Mouse (Mus musculus) mesoderm, embryonic 11.5 days (tissue): ENCODE results near the gene Gne.

Source experiments
- DNase-seq: peaks from one replicate; pipeline ENCODE4 v3.0.0-alpha.2; 2012; ENCODE audit warnings: low read depth, low spot score

The Gne gene

DNA sequence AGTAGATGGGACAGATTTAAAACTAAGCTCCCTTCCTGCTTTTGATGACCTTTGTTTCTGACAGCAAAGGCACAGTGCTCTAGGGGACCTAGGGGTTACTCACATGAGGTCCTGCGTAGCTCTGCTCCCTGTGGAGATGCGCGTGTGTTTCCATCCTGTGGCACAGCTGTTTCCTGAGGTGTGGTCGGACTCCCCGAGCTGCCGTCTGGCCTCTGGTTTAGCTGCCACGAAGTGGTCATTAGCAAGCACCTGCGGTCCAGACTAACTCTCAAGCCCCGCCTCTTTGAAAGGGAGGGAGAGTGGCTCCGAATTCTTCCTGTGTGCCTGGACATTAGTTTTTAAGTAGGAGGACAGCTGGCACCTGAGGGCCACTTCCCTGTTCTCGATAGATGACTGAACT lies at the start of gene Gne:
Gene Gne (minus strand): TSS at position 233 of the 400 bp plus-strand sequence.
- DNase-seq: no peak

DNA sequence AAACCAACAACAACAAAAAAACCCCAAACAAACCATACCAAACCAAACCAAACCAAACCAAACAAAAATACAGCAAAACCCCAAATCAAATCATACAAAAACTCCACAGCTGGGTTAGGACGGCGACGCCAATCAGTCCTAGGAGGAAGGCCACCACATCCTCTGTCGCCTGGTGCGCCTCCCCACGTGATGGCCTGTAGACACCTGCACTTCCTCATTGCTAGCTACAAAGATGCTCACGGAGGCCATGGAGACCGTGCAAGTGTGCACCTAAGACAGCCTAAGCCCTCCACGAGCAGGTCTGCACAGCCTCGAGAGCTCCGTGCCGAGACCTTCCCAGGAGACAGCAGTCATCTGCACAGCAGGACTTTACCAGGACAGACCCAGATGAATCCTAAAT lies 42.8 kb upstream of the Gne start:
- DNase-seq: no peak

DNA sequence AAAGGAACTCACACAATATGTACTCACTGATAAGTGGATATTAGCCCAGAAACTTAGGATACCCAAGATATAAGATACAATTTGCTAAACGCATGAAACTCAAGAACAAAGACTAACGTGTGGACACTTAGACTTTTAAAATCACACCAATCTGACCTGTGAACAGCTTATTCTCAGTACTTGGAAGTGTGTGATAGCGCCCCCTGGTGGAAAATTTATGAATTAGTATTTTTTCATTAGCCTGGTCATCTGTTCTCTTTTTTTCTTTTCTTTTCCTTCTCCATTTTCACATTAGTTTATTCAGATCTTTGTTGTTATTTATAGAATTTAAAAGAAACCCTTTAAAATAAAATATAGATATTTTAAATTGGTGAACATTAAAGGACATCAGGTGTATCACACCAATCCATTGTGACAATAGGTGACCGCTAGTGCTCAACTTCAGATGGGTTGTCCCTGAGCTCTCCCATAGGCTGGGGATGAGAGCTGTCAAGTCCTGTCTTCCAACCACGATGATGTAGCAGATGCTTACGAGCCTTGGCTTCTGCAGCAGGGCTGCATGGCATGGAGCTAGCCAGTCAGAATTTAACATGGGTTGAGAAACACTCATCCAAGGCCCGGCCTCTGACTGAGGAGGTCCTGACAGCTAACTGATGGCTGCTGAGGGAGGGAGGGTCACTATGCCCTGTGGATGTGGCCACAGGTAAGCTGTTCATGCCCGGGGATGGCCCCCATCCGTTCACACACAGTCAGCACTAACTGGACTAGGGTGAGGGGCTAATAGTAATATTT lies 35.6 kb upstream of the Gne start:
- DNase-seq: peak; percentile 70

DNA sequence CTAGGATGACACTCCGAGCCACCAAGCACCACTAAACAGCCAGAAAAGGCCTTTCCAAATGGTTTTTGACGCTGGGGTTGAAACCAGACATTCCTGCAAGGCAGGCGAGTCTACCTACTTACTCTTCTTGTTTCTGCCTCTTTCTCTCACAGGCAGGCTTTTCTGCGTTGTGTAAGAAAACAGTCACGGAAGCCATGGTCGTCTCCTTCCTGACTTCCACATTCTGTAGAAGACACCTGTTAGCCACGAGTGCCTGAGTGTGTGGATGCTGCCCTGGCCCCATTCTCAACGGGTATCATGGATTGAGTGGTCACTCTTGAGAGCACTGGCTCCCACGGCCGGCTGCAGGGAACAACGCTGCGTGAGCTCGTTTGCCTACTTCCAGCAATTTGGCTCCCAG lies 31.1 kb upstream of the Gne start:
- DNase-seq: no peak

DNA sequence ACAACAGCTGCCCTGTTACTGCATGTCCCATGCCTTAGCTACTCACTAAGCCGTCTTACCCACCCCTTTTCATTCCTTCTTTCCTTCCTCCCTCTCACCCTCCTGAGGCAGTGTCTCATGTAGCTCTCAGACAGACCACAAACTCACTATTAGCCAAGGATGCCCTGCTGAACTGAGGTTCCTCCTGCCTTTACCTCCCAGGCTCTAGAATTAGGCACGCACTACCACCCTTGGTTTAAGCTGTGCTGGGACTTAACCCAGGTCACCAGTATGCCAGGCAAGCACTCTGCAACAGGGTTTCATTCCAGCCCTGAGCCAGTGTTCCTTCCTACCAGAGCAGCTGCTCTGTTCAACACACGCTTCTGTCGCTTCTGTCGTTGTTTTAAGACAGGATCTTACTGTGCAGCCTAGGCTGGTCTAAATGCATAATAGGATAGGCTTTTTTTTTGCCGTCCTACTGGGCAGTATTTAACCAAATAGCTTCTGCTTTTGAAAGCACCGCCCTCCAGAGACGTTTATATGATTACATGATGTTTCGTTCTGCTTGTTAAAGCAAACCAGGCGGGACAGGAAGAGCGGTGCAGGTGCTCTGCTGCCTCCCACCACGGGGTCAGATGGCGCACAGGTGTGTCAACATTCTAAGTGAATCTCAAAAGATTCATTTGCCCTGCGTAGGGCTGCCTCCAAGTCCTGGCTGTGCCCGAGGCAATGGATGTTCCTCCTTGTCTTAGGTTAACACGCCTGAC lies 29.6 kb upstream of the Gne start:
- peak; percentile 60 for DNase-seq

DNA sequence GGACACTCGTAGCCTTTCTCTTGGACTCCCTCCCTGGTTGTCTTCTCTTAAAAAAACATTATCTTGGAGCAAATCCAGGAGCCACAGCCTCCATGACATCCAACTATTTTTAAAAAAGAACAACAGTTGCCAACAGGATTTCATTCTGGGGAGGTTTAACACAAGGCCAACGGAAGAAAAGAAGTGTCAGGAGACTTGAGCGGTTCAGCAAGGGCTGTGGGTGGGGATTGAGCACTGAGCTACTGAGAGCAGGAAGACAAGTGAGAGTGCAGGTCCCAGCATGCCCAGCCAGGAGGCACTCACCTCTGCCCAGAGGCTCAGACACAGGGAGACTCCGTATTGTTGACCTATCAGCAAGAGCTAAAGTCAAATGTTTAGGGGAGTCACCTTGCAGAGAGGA lies 28.8 kb upstream of the Gne start:
- DNase-seq: no peak

DNA sequence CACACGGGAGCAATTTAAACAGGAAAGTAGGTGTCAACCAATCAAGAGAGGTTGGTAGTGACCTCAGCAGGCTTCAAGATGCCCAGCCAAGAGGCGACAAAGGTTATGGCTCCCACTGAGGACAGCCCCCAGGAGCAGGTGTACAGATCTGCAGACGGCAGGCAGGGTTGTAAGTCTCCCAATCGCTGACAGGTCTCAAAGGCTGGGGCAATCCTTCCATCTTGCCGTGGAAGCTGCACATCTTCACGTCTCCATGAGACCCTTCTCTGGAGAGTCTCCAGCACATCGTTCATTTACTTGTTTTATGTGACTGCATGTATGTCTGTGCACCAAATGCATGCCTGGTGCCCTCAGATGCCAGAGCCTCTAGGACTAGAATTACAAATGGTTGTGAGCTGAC lies 26.8 kb upstream of the Gne start:
- DNase-seq: no peak

DNA sequence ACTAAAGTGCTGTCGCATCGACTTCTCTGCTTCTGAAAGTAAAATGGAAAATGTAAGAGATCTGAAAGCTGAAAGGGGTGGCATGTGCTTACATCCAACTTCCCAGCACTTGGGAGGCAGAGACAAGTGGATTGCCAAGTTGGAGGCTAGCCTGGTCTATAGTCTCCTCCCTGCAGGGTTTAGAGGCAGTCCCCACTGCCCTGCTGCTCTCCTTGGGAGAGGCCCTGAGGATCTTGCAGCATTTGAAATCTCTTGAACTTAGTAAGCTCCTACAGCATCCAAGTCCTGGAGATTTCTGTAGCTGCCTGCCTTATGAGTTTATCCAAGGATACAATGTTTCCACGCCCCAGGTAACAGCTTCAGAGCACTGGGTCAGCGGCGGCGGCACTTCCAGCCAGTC lies 24.3 kb upstream of the Gne start:
- DNase-seq: no peak

DNA sequence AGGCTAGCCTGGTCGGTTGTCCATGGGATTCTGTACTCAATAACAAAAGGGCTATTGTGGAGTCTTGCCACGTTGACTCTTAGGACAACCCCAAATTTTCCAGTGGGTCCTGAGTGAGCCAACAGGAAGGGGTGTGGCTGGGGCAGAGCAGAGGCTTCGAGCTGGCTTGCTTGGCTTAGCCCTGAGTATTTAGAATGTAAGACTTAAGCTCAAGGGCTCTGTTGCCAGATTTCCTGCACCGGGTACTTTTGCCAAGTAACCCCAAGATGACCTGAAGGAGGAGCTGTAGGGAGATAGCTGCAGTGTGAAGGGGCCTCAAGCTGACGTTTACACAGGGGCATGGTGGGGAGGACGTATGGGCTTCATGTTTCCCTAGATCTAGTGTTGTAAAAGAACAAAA lies 23.4 kb upstream of the Gne start:
- no peak for DNase-seq

DNA sequence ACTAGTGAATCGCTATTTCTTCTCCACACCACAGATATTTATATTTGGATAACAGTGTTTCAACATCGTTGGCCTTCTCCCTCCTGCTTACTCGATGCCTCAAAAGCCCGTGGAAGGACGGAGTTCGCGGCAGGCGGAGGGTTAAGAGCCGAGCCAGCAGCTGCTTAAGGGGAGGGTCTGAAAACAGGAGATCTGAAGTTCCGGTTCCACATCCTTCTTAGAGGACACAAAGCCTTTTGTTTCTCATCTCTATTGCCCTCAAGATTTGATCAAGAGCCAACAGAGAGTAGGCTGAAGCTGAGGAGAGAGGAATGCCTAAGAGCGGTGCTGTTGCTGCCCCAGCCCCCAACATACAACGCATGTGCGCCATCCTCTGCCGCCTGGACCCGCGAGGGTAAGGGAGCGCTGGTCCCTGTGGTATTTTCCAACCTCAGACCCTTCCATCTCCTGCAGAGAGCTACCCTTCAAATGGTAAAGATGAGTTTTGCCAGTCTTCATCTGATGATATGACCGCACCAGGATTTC lies 22.4 kb upstream of the Gne start:
- peak; percentile 20 for DNase-seq

DNA sequence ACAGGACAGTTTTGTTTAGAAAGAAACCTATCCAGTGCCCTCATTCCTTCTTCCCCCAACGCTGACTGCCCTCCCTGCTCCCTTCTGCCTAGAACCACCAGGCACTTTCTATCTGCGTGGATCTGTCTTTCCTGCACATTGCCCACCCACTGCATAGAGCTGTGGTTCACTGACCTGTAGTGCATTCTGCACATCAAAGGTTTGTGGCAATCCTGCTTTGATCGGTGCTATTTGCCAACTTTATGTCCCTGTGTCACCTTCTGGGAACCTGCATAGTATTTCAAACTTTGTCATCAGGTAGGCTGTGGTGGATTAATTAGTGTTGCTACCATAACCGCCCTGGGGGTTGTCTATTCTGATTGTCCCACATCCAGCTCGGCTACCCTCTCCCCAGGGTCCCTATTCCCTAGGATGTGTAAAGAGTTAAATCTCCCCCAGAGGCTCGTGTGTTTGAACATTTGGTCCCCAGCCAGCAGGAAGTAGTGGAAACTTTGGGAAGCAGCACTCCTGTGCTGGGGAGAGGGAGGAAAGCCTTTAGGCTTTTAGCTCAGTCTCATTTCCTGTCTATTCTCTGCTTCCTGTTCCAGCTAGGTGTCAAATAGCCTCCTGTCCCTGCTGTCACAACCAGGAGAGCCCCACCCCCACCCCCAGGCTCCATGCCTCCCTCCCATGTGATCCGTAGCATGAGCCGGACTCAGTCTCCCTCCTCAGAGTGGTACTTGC lies 20.4 kb upstream of the Gne start:
- peak; percentile 18 for DNase-seq

DNA sequence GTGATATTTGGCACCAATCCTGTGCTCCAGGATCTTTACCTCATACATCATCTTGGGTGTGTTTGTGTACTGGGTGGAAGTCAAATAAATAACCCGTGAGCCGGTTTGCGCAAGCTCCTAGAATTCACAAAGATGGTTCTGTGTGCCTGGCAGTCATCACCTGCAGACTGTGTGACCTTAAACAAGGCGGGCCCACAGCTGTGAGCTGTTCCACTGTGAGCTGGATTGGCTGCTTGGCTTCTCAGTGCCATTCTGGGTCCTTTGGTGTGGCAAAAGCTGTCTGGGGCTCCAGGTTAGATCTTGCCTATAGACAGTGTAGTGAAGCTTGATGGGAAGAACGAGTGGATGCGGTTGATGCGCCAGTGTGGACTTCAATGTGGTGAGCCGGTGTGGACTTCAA lies 19.6 kb upstream of the Gne start:
- DNase-seq: no peak

DNA sequence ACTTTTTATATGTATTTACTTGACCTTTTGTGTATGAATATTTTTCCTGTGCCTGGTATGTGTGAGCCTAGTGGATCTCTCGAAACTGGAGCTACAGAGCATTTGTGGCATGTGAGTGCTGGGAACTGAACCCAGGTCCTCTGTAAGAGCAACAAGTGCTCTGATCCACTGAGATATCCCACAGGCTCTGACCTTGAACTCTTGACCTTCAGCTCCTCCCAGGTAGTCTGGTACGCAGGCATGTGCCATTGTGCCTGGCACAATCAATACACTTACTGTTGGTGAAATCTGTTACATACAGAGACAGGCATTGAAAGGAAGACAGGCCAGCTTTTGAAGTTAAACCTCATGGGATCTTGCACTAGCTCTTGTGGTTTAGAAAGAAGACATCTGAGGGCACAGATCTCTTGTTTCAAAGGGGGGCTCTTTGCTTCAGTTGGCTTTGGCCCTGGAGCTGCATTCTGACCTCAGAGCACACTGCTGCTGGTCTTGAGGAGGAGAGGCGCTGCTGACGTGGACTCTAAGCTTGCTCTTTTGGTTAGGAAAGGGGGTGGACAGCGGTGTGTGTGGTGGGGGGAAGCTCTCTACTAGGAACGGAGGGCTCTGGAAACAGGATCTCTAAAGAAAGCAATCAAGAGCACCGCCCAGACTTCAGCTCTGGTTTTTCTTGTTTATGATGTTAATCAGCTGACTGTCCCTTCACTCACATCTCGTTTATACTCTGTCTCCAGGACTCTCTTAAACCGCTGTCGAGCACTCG lies 13.8 kb upstream of the Gne start:
- DNase-seq: no peak

DNA sequence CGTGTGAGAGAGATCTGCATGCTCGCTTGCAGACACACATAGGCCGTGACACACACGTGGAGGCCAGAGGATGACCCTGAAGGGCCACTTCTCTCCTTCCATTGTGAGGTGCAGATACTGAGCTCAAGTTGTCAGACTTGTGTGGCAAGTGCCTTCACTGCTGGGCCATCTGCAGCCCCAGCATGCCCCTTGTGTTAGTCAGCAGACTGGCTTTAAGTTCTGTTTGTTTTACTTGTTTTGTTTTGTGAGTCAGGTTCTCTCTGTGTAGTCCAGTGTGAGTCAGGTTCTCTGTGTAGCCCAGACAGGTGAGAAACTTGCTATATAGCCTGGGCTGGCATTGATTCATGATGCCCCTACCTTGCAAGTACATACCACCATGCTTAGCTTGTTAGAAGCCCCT lies 10.5 kb upstream of the Gne start:
- DNase-seq: no peak

DNA sequence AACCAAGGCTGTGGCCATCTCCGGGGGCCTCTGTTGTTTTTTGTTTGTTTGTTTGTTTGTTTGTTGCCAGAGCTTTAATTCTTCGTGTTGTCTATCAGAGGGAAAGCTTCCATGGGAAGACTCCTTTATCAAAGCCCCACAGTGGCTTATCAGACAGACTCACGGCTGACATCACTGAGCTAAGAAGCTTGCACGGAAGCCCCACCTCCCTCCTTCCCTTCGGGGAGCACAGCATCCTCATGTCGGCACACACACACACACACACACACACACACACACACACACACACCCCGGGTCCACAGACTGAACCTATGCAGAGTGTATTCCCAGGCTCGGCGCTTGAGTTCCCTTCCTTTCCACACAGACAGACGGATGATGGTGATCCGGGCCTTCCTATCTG lies 8.4 kb upstream of the Gne start:
- DNase-seq: no peak

DNA sequence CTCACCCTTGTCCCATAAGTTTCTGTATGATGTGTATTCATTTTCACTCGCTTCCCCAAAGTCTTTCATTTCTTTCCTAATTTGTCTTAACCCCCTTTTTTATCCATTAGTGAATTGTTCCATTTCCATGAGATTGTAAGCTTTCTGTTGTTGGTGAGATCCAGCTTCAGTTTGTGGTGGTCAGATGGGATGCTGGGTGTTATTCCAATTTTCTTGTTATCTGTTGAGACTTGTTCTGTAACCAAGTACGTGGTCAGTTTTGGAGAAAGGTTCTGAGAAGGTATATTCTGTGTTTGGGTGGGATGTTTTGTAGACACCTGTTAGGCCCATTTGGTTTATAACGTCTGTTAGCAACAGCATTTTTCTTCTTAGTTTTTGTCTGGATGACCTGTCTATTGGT lies 1.6 kb upstream of the Gne start:
- no peak for DNase-seq

DNA sequence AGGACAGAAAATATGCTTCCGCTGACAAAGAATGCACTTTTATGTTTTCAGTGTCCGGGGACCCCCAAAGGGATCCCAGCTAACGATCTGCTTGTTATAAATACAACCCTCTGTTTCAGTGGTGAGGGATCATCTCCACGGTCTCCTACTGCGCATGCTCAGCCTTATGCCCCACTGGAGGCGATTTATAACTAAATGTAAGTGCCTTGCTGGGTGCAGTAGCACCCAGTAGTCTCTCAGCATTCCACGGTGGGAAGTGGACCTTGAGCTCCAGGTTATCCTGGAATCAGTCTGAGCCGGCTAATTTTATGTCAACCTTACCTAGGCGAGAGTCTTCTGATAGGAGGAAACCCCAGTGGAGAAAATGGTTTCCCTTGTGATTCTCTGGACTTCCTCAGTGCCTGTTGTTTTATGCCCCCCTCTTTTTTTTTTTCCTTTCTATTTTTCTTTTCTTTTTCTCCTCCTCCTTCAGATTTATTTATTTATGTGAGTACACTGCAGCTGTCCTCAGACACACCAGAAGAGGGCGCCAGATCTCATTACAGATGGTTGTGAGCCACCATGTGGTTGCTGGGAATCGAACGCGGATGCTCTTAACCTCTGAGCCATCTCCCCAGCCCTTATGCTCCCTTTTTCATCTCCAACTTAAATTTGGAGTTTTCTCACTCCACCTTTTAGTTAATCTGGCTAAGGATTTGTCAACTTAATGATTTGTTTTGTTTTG lies 787 bp upstream of the Gne start:
- DNase-seq: no peak

DNA sequence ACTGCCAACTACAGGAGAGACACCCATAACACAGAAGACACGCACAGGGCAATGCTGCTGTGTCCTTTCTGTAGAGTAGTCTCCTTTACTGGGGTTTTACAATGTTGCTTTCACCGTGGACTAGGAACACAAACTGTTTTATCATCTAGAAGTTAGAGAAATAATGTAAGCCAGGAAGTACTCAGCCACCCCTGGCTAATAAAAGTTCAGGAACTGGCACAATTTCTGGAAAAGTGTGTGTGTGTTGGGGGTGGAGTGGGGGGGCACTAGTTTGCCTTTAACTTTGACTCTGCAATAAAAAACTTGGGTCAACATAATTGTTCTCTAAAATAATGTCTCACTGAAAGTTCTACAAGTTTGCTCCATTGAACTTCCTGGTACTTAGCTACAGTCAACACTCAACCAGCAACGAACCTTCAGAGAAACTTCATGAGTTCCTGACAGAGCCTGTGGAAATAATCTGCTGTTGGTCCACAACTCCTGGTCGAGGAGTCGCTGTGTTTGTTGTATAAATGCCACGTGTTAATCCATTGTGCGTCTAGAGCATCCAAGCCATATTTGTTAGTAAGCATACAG lies 5.5 kb downstream of the Gne start:
- no peak for DNase-seq

DNA sequence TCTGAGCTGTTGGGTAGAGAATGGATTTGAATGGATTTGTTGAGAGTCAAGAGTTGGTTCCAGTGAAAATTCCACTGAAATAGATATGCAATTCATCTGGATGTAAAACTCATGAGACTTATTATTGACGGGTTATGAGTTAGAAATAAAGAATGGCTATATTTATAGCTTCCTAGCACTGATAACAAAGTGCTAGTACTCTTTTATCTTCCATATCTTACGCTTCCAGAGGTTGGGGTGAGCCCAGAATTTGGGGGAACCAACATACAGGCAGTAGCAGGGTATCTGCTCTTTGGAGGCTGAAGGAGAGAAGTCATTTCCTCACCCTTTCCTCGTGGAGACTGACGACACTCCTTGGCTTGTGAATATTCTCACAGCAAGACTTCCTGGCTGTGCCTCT lies 9.6 kb downstream of the Gne start:
- no peak for DNase-seq

DNA sequence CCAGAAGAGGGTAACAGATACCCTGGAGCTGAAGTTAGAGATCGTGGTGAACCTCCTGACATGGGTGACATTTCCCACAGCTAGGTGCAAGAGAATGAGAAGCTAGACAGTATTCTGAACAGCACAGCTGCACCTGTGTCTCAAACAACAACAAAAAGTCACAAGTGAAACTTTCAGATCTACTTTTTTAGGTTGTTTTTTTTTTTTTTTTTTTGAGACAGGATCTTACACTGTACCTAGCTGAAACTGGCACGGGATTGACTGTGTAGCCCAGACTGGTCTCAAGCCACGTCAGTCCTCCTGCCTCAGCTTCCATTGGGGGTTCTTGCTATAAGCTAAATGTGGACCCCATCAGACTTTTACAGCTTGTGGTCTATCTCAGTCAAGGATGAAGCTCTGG lies 10.2 kb downstream of the Gne start:
- DNase-seq: no peak
